Mouse (Mus musculus) cerebellum, postnatal 14 days (tissue): ENCODE measurements around the gene Olfr313.
"Not testable (repeated sequence)": the region's sequence is repeated elsewhere in the genome, so short reads cannot be mapped to it uniquely, and the experiment has no call there.

Experiments used
- DNase-seq, 2 experiments: peaks; one replicate each; pipeline ENCODE4 v3.0.0; 2021; ENCODE audit warnings: mixed read lengths in 2 of 2

Gene Olfr313

DNA sequence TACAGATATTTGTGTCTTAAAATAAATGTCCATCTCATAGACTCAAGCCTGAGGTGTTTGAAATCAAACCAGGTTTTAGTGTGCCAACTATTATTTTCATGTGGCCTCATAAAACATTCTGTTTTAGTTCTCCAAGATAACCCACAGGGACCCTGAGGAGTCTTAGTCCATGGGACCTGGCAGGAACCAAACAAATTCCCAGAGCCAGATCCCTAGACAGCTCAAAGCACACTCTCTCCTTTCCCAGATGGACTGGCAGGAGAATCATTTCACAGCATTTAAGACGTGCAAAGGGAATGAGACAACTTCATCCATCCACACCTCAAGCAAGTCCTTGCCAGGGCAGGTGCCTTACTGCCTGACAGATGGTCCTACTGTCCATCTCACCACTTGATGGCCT, at the start of gene Olfr313:
Gene Olfr313 (plus strand): TSS at position 301 of the 400 bp plus-strand sequence.
- not testable (repeated sequence) for DNase-seq

- no peak for DNase-seq
These were observed 41.9 kb upstream of the Olfr313 start, which contains the start of gene Olfr315 for GRCm38 (mm10) chr11:58772888-58773287. Gene Olfr315, plus strand, starts transcription at chr11:58773188.

DNA sequence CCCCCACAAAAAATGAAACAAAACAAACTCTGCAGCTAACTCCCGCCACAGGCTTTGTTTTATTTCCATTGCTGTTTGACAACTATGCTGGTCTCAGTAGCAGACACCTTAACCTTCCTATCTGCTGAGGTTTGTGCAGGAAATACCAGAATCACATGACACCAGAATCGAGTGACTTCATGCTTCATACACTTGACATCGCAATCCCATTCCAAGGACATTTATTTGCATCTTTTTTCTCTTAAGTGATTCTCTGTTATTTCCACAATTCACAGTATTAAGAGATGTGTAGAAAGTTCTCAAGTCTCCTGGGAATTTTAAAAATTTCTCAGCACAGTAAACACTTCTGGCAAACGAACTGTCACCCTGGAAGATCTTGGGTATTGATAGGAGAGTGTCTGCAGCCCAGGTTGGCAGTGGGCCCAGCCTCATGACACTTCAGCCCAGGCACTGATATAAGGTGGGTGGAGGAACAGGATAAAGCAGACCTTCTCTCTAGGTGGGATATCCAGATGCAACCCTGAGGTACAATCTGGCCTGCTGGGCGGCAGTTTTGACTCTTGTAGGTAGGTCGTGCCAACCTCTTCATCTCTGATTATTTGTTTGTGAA, 32.2 kb upstream of the Olfr313 start, which contains the start of gene Olfr314:
Gene Olfr314 (plus strand): TSS at position 473 of the 610 bp plus-strand sequence.
- no peak for DNase-seq

GRCm38 (mm10) chr11:58784182-58784581, 30.6 kb upstream of the Olfr313 start:
- DNase-seq, result no peak

DNA sequence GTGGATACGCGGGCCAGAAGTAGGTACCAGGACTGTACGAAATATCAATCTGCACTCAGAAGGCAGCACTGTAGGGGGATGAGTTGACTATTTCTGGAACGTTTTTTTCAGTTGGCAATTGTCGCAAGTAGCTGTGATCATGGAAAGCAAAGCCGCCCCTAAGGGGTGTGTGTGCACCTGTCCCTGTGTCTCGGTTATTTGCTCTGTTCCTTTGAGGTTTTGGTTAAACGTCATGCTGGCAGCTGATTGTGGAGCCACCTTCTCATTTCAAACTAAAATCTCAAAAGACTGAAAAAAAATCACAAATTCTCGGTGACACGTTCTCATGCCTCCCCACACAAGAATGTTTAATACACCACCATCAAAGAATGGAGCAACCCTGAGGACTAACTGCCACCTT, 27.1 kb upstream of the Olfr313 start:
- no peak for DNase-seq

DNA sequence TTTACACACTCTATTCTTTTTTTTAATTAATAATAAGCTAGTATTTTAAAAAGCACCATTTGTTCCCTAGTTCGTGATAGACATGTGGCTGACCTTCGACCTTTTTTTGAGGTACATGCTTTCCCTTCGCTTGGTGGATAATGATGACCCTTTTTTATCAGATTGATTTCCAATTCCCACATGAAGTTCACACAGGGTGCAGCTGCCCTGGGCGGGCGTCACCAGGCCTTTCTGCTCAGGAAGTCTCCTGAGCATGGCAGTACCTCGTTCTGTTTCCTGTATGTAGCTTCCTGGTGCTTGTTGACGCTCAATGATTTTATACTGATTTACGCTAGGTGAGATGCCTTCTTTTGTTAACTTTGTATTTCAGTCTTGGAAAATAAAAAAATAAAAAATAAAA, 26.5 kb upstream of the Olfr313 start:
- no peak for DNase-seq

- no peak for DNase-seq
These were observed 25.3 kb upstream of the Olfr313 start for GRCm38 (mm10) chr11:58789532-58789931.

DNA sequence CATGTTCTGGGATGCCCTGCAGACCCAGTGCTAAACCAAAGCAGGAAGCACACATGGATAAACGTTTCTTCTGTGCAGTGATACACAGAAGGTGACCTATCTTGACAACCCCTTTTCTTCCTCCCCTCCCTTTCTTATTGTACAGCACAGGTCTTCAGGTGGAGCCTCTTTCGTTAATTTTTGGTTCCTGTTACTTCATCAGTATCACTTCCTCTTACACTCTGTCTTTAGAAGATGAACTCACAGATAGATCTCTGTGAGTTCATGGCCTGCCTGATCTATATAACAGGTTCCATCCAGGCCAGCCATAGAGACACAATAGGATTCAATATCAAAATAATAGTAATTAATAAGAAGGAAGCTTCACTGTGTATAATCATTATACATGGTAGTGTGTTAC, 24.7 kb upstream of the Olfr313 start:
- DNase-seq, result no peak

DNA sequence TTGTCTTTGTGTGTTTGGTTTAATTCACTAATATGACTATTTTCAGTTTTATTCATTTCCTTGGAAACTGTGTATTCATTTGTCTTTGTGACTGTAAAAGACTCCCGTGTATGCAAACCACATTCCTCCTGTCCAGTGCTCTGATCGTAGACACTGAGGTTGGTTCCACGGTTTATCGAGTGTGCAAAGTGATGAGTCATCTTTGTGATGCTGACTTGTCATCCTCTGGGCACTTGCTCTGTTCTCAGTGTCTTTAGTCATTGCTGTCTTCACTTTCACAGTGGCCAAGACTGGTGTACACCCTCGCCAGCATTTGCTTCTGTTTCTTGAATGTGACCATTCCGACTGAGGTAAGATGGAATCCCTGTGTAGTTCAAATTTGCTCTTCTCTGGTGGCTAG, 24.2 kb upstream of the Olfr313 start:
- DNase-seq, result no peak

- DNase-seq, result no peak
These were observed 18.9 kb upstream of the Olfr313 start for GRCm38 (mm10) chr11:58795856-58796255.

DNA sequence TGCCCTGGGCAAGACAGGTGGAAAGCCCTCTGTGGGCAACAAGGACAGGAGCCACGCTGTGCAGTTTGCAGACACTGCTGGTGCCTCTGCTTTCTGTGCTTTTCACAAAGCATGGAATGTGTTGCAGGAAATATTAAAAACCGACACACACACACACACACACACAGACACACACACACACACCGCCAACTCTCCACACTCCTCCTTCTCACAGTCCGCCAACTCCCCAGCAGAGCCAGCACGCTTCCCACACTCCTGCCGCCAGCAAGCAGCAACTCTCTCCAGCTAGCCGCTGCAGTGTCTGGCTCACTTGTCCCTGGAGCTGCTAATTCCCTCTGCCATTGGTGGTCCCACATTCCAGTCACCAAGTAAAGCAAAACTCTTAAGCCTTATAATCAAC, 17.9 kb upstream of the Olfr313 start:
- DNase-seq, result peak; percentile 26 to 41

DNA sequence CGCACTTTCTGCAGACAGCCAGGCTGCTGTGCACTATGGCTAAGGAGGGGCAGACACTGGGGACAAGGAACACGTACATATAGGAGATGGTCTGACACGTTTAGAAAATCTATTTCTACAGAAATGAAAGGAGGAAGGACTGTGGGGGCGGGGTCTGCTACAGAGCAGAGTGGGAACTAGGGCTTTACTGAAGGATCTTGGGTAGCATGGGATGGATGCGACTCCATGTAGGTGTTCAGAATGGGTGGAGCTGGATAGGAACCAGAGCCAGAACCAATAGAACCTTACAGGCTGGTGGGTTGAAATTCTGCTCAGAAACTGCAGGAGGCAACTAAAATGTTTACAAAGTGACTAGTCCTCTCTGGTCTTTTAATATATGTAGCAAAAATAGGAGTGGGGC, 15.1 kb upstream of the Olfr313 start:
- DNase-seq, result no peak

DNA sequence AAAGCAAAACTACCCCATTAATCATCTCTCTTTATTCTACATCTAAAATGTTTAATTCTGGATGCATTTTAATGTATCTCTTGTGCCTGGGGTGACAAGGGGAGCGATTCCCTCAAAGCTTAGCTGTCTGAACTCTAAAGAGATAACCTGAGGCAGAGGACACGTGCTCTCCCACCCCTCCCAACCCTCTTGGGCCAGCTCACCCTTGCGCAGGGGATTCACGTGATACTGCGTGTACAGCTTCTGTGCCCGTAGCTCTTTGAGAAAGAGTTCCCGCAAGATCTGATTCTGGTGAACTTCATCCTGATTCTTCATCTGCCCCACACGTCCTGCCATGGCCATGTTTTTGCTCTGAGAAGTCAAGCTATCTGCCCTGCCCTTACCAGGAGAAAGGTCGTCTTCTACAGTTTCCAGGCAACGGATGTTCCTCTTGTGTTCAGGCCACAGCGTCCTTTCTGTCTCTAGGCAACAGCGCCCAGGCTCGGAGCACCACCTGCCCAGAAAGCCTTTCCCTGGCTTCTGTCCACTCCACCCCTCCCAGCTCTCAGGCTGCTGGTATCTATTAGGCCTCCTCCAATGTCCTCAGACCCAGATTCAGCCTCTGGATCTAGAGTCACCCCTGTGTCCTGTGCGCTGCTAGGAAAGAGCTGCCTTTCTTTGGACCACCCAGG, 13.1 kb upstream of the Olfr313 start, which contains the start of gene Fam183b:
Gene Fam183b (minus strand): TSS at position 403 of the 671 bp plus-strand sequence.
- DNase-seq, result peak; percentile 77 to 80

GRCm38 (mm10) chr11:58803871-58804270, 10.9 kb upstream of the Olfr313 start:
- DNase-seq, result no peak

DNA sequence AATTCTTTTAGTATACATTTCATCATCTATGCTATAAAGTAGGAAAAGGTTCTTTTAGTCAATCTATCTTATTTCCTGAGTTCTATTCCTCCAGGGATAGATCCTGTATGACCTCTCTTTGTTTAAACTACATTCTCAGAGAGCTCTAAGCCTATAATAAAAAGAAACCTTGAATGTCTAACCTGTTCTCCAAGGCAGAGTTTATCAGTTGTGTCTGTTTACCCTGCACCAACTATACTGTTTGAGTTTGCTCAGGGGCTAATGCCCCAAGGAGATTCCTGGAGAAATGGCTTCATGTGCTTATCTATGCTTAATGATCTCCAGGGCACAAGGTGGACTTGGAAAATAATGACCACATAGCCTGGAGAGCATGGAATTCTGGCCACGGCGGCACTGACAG, 10.4 kb upstream of the Olfr313 start:
- DNase-seq, result no peak

- DNase-seq, result no peak
These were observed 2.8 kb upstream of the Olfr313 start for GRCm38 (mm10) chr11:58812001-58812400.

- DNase-seq, result no peak
These were observed 876 bp downstream of the Olfr313 start for GRCm38 (mm10) chr11:58815676-58816075.

DNA sequence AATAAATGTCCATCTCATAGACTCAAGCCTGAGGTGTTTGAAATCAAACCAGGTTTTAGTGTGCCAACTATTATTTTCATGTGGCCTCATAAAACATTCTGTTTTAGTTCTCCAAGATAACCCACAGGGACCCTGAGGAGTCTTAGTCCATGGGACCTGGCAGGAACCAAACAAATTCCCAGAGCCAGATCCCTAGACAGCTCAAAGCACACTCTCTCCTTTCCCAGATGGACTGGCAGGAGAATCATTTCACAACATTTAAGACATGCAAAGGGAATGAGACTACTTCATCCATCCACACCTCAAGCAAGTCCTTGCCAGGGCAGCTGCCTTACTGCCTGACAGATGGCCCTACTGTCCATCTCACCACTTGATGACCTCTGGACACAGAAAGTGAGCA, 14.1 kb downstream of the Olfr313 start, which contains the start of gene Olfr312:
Gene Olfr312 (plus strand): TSS at position 301 of the 400 bp plus-strand sequence.
- DNase-seq, result not testable (repeated sequence)

DNA sequence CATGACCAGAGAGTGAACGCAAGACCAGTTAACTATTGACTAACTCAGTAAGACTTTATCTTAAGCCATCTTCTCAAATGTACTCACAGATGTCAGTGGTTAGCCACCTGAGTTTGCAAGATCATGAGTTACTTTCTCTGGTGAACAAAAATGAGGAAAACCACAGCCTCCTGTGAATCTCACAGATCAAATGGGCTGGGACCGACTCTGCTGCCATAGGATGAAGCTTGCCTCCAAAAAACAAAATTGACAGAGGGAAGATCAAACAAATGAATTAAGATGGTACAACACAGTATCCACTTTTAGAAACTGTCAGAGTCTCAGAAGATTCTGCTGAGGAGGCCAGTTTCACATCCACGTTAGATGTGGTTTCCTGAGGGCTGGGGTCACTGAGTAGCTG, 15.0 kb downstream of the Olfr313 start:
- DNase-seq, result no peak

- not testable (repeated sequence) for DNase-seq
These were observed 17.7 kb downstream of the Olfr313 start for GRCm38 (mm10) chr11:58832541-58832940.

GRCm38 (mm10) chr11:58838951-58839350, 24.2 kb downstream of the Olfr313 start, which contains the start of gene Olfr311:
Gene Olfr311, plus strand, starts transcription at chr11:58839251.
- not testable (repeated sequence) for DNase-seq

GRCm38 (mm10) chr11:58846919-58847461, 32.2 kb downstream of the Olfr313 start, which contains the start of gene Gm12258:
Gene Gm12258, plus strand, starts transcription at chr11:58847158.
- peak; percentile 89 to 97 for DNase-seq

DNA sequence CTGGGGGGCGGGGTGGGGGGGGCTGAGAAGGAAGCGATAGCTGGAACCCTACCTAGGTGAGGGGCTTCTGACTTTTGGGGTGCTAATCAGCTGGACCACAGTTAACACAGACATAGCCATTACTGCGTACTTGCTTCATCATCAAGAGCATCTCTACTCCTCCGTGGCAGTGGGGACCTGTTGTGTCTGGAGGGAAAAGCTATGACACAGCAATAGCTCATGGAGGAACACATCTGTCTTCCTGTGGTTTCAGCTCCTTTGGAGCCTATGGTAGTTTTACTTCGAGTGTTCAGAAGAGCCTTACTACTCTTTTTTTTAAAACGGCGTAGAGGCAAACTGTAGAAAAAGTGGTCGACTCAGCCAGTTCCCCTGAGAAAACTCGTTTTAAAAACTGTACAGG, 32.8 kb downstream of the Olfr313 start:
- DNase-seq, result no peak

- DNase-seq, result no peak
These were observed 34.9 kb downstream of the Olfr313 start for GRCm38 (mm10) chr11:58849731-58850130.
